Mouse (Mus musculus) myocyte (in vitro differentiated cells): ENCODE measurements at regions not wholly inside any gene's neighbourhood (a gene's known extent, or its start where the extent isn't known, plus 50 kb on each side); places are given as distances from the start of the nearest gene placed in this dataset.

Experiments used
- E2F4 ChIP-seq: IDR thresholded peaks from one replicate; pipeline ENCODE4 v1.6.1; 2011; ENCODE audit warnings: mild to moderate bottlenecking, control low read depth, moderate library complexity; ENCODE audit not compliant: insufficient read depth
- MAX ChIP-seq: IDR thresholded peaks from one replicate; pipeline ENCODE4 v1.6.1; 2011; ENCODE audit warnings: low read depth, mild to moderate bottlenecking, control low read depth
- MYOD1 ChIP-seq, 3 experiments: IDR thresholded peaks; one replicate each; pipeline ENCODE4 v1.6.1; 2011; ENCODE audit warnings: control low read depth in 2 of 3, low read depth in 2 of 3, mild to moderate bottlenecking in 2 of 3, moderate library complexity in 1 of 3; ENCODE audit not compliant: insufficient read length in 2 of 3, control insufficient read depth in 1 of 3
- MYOG ChIP-seq, 3 experiments: IDR thresholded peaks; one replicate each; pipeline ENCODE4 v1.6.1; 2011; ENCODE audit warnings: control low read depth in 2 of 3, low read depth in 2 of 3, mild to moderate bottlenecking in 2 of 3; ENCODE audit not compliant: insufficient read length in 2 of 3, control insufficient read depth in 1 of 3, insufficient read depth in 1 of 3
- POLR2A ChIP-seq: IDR thresholded peaks from one replicate; pipeline ENCODE4 v1.6.1; 2011; ENCODE audit warnings: low read depth, mild to moderate bottlenecking, control low read depth, moderate library complexity; ENCODE audit not compliant: insufficient read length
- TCF12 ChIP-seq: IDR thresholded peaks from one replicate; pipeline ENCODE4 v1.6.1; 2011; ENCODE audit warnings: mild to moderate bottlenecking, control low read depth; ENCODE audit not compliant: poor library complexity, insufficient read depth, severe bottlenecking
- USF1 ChIP-seq: IDR thresholded peaks from one replicate; pipeline ENCODE4 v1.6.1; 2011; ENCODE audit warnings: low read depth, mild to moderate bottlenecking, control low read depth, moderate library complexity

DNA sequence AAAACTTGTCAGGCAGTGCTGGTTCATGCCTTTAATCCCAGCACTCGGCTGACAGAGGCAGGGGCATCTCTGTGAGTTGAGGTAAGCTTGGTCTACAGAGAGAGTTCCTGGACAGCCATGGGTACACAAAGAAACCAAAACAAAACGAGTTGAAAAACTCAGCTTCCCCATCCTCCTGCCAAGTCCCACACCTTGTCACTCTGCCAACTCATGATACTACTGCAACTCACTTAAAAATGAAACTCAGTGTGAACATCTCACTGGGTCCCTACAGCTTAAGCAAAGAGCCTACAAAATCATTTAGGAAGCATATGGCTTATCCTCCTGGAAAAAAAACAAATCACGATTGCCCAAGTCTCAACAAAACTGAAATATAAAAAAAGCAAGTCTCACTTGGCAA is 76.7 kb upstream of the 4930412O13Rik start:
- TF ChIP-seq MYOD1 (IDR thresholded peaks at IDR 0.05; ENCODE audit: control insufficient read depth in 1 of 3, insufficient read length in 2 of 3, low read depth in 2 of 3), result no peak
- no peak for TF ChIP-seq MYOG (IDR thresholded peaks at IDR 0.05; ENCODE audit: control insufficient read depth in 1 of 3, insufficient read depth in 1 of 3, insufficient read length in 2 of 3, low read depth in 2 of 3)
- no peak for TF ChIP-seq POLR2A
- TF ChIP-seq USF1, result no peak
- no peak for TF ChIP-seq MAX
- TF ChIP-seq E2F4, result no peak
- no peak for TF ChIP-seq TCF12
